Mouse (Mus musculus): ENCODE results near the gene Ptprh.

DNA sequence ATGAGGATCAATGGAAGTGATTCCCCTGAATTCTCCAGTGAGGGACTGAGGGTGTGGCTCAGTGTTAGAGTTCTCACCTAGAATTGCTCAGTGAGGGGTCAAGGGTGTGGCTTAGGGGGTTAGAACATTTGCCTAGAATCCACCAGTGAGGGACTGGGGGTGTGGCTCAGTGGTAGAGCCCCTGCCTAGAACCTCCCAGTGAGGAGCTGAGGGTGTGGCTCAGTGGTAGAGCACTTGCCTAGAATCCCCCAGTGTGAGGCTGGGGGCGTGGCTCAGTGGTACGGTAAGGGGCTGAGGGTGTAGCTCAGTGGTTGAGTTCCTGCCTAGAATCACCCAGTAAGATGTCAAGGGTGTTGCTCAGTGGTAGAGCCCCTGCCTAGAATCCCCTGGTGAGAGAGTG, 64.8 kb downstream of the Ptprh start:
- no peak for TF ChIP-seq POLR2A (IDR thresholded peaks at IDR 0.05; ENCODE audit: low read depth, low read length)
- no peak for TF ChIP-seq CTCF (IDR thresholded peaks at IDR 0.05; ENCODE audit: borderline replicate concordance, insufficient read depth, low read length)
